Mouse (Mus musculus) myocyte (in vitro differentiated cells): ENCODE results near the gene Myrfl.

Experiments
- CEBPB ChIP-seq: IDR thresholded peaks from 2 replicates; pipeline ENCODE4 v1.6.1; 2011; ENCODE audit warnings: mild to moderate bottlenecking, moderate library complexity; ENCODE audit not compliant: poor library complexity, insufficient read depth, severe bottlenecking
- E2F4 ChIP-seq: IDR thresholded peaks from one replicate; pipeline ENCODE4 v1.6.1; 2011; ENCODE audit warnings: mild to moderate bottlenecking, control low read depth, moderate library complexity; ENCODE audit not compliant: insufficient read depth
- MAX ChIP-seq: IDR thresholded peaks from one replicate; pipeline ENCODE4 v1.6.1; 2011; ENCODE audit warnings: low read depth, mild to moderate bottlenecking, control low read depth
- POLR2A ChIP-seq: IDR thresholded peaks from one replicate; pipeline ENCODE4 v1.6.1; 2011; ENCODE audit warnings: low read depth, mild to moderate bottlenecking, control low read depth, moderate library complexity; ENCODE audit not compliant: insufficient read length
- POLR2AphosphoS2 ChIP-seq: IDR thresholded peaks from one replicate; pipeline ENCODE4 v1.6.1; 2011; ENCODE audit warnings: low read depth, control low read depth; ENCODE audit not compliant: insufficient read length
- REST ChIP-seq: IDR thresholded peaks from one replicate; pipeline ENCODE4 v1.6.1; 2011; ENCODE audit warnings: mild to moderate bottlenecking, control low read depth, moderate library complexity; ENCODE audit not compliant: insufficient read depth, insufficient read length
- SRF ChIP-seq: IDR thresholded peaks from one replicate; pipeline ENCODE4 v1.6.1; 2011; ENCODE audit warnings: low read depth; ENCODE audit not compliant: control insufficient read depth, insufficient read length
- TCF12 ChIP-seq: IDR thresholded peaks from one replicate; pipeline ENCODE4 v1.6.1; 2011; ENCODE audit warnings: mild to moderate bottlenecking, control low read depth; ENCODE audit not compliant: poor library complexity, insufficient read depth, severe bottlenecking
- TCF3 ChIP-seq: IDR thresholded peaks from one replicate; pipeline ENCODE4 v1.6.1; 2011; ENCODE audit warnings: low read depth, control low read depth; ENCODE audit not compliant: insufficient read length
- USF1 ChIP-seq: IDR thresholded peaks from one replicate; pipeline ENCODE4 v1.6.1; 2011; ENCODE audit warnings: low read depth, mild to moderate bottlenecking, control low read depth, moderate library complexity

- no peak for TF ChIP-seq MAX
- TF ChIP-seq POLR2A, result no peak
- no peak for TF ChIP-seq POLR2AphosphoS2
- no peak for TF ChIP-seq REST
- TF ChIP-seq E2F4, result no peak
- TF ChIP-seq TCF12, result no peak
- no peak for TF ChIP-seq CEBPB
- TF ChIP-seq SRF, result no peak
- TF ChIP-seq USF1, result no peak
- TF ChIP-seq TCF3, result no peak
Measured at GRCm38 (mm10) chr10:116796066-116796465, 100.7 kb downstream of the Myrfl start.
